Mouse (Mus musculus) liver, adult 10 weeks (tissue): ENCODE measurements around the gene Ctsg. TPM values are rescaled to one million over a fixed set of nuclear protein-coding genes. Genes with fewer than 3 reads are reported as not detected.

ENCODE experiments used
- polyA plus RNA-seq: library from polyadenylated mRNA; stranded (reverse); fragments of 350-450 nt; fragmentation: Illumina TruSeq; extraction: RNeasy Lipid Tissue Mini Kit (QIAGEN cat#74804); gene quantifications from one replicate; pipeline ENCODE4 v1.2.3, GENCODE M21; 2014; ENCODE audit warnings: low read depth, low replicate concordance

The Ctsg gene
- polyA plus RNA-seq = not detected

GRCm38 (mm10) chr14:56102386-56102785 lies at the start of gene Ctsg:
Ctsg (minus strand) TSS chr14:56102574.

GRCm38 (mm10) chr14:56132508-56132907 lies 30.1 kb upstream of the Ctsg start, which contains the start of gene Gzmd:
Gzmd (minus strand) TSS chr14:56132608.

GRCm38 (mm10) chr14:56120525-56120924 lies 18.2 kb upstream of the Ctsg start, which contains the start of gene Gzme:
Gzme (minus strand) TSS chr14:56120625.

DNA sequence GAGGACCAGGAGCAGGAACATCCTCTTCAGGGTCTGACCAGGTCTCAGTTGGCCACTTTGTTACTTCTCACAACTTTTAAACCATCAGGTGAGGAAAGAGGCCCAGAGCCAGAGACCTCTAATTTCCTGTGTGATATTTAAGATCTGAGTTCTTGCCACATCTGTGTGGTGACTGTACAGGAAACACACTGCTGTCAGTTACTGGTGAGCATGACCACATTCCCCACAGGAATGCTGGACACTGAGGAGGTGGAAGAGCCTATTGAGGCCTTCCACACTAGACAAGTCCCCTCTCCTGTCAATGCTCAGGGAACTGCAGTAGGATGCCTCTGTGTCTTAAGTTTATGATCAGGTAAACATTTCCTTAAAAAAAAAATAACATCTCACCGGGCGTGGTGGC lies 17.2 kb downstream of the Ctsg start, which contains the start of gene Mcpt8:
Mcpt8 (minus strand) TSS at position 107 of the 400 bp plus-strand sequence.

GRCm38 (mm10) chr14:56062213-56062612 lies 40.2 kb downstream of the Ctsg start, which contains the start of gene Mcpt4:
Mcpt4 (minus strand) TSS chr14:56062313.

Other genes starting within 250 kb of the Ctsg start
- gene Nynrin, start 248.6 kb downstream of the Ctsg start, polyA plus RNA-seq = 0.05 TPM
- gene Cbln3, start 218.2 kb downstream of the Ctsg start, polyA plus RNA-seq = 0.19 TPM
- gene Khnyn, start 217.6 kb downstream of the Ctsg start, polyA plus RNA-seq = 16.9 TPM
- 6.6 TPM for gene Sdr39u1, start 202.3 kb downstream of the Ctsg start, polyA plus RNA-seq
- not detected for gene Cma1, start 157.9 kb downstream of the Ctsg start, polyA plus RNA-seq
- not detected for gene Cma2, start 151.6 kb downstream of the Ctsg start, polyA plus RNA-seq
- gene Mcpt1, start 84.6 kb downstream of the Ctsg start, polyA plus RNA-seq = not detected
- gene Mcpt9, start 72.1 kb downstream of the Ctsg start, polyA plus RNA-seq = not detected
- not detected for gene Mcpt2, start 60.5 kb downstream of the Ctsg start, polyA plus RNA-seq
- not detected for gene Mcpt4, start 40.3 kb downstream of the Ctsg start, polyA plus RNA-seq
- gene Mcpt8, start 17.3 kb downstream of the Ctsg start, polyA plus RNA-seq = not detected
- not detected for gene Gzme, start 18.1 kb upstream of the Ctsg start, polyA plus RNA-seq
- gene Gzmd, start 30.0 kb upstream of the Ctsg start, polyA plus RNA-seq = not detected
- not detected for gene Gzmg, start 57.0 kb upstream of the Ctsg start, polyA plus RNA-seq
- gene Gzmn, start 72.0 kb upstream of the Ctsg start, polyA plus RNA-seq = not detected
- gene Gzmf, start 108.8 kb upstream of the Ctsg start, polyA plus RNA-seq = not detected
- gene Gzmc, start 132.1 kb upstream of the Ctsg start, polyA plus RNA-seq = not detected
- 1.1 TPM for gene Gzmb, start 159.7 kb upstream of the Ctsg start, polyA plus RNA-seq